Mouse (Mus musculus): ENCODE measurements around the gene Zfp462. TPM values are rescaled to one million over a fixed set of nuclear protein-coding genes. Genes with fewer than 3 reads are reported as not detected.

The Zfp462 gene
- polyA plus RNA-seq, 1 experiment: 8.4 TPM

DNA sequence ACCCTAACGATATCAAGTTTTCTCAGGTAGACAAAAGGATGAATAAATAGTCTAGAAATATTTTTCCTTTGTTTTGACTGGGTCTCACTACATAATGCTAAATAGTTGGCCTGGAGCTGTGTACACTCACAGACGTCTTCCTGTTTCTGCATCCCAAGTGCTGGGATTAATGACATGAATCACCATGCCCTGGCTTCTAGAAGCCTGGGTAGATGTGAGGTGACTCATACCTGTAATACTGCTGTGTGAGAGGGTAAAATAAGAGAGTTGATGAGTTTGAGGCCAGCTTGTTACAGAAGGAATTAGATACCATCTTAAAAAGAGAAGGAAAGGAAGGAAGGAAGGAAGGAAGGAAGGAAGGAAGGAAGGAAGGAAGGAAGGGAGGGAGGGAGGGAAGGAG lies 15.2 kb upstream of the Zfp462 start:
- no peak for DNase-seq
- Histone ChIP-seq H3K4me1 (ENCODE audit: control insufficient read depth, insufficient read depth, low read length) (no peaks in the 10 kb centered on the region), H3K4me3 (replicated peaks; ENCODE audit: extremely low read depth, low read depth, low read length) (no peak overlapping the region)
- 69% methylated on average over 2 of the region's 2 CpGs for WGBS
- no peak for TF ChIP-seq CTCF (IDR thresholded peaks at IDR 0.05; ENCODE audit: insufficient read depth, low read length)
- no peak for TF ChIP-seq POLR2A (IDR thresholded peaks at IDR 0.05; ENCODE audit: borderline replicate concordance, extremely low read depth, low read depth, low read length)

DNA sequence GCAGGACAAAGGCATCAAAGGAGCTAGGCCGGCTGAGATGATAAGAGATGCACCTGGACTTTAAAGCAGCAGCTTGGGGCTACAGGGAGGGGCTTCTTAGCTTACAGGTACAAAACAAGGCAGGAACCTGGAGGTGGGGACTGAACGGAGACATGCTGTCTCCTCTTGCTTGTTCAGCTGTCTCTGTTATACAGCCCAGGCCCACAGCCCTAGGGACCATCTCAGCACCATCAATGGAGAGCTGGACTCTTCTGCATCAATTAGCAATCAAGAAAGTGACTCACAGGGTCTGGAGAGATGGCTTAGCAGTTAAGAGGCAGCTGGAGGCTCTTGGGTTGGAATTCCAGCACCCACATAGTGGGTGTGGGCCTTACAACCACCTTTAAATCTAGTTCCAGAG lies 12.2 kb upstream of the Zfp462 start:
- H3K4me1 ChIP-seq (ENCODE audit: control insufficient read depth, insufficient read depth, low read length): no peaks in the 10 kb centered on the region
- H3K4me3 ChIP-seq (replicated peaks; ENCODE audit: extremely low read depth, low read depth, low read length): no peak overlapping the region
- WGBS: 45% methylated on average over 2 of the region's 2 CpGs
- TF ChIP-seq POLR2A (IDR thresholded peaks at IDR 0.05; ENCODE audit: borderline replicate concordance, extremely low read depth, low read depth, low read length) (no peak), CTCF (IDR thresholded peaks at IDR 0.05; ENCODE audit: insufficient read depth, low read length) (no peak)
- DNase-seq: no peak

DNA sequence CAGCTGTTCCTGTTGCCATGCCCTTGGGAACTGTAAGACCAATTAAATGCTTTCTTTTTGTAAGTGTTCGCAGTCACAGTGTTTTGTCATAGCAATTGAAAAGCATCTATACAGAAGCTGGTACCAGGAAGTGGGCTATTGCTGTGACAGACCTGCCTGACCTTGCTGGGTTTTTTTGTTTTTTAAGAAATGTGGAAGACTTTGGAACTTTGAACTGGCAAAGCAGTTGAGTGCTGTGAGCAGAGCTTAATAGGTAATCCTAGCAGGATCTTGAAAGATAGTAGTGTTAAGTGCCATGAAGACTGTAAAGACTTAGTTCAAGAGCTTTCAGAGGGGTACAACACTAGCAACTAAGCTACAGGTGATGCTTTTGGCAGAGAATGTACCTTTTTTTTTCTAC lies 7.7 kb upstream of the Zfp462 start:
- no peak for TF ChIP-seq CTCF (IDR thresholded peaks at IDR 0.05; ENCODE audit: insufficient read depth, low read length)
- no peak for TF ChIP-seq POLR2A (IDR thresholded peaks at IDR 0.05; ENCODE audit: borderline replicate concordance, extremely low read depth, low read depth, low read length)
- no peaks in the 10 kb centered on the region for H3K4me1 ChIP-seq (ENCODE audit: control insufficient read depth, insufficient read depth, low read length)
- H3K4me3 ChIP-seq (replicated peaks; ENCODE audit: extremely low read depth, low read depth, low read length): no peak overlapping the region
- DNase-seq: no peak
- WGBS: 100% methylated on average over 1 of the region's 1 CpGs

DNA sequence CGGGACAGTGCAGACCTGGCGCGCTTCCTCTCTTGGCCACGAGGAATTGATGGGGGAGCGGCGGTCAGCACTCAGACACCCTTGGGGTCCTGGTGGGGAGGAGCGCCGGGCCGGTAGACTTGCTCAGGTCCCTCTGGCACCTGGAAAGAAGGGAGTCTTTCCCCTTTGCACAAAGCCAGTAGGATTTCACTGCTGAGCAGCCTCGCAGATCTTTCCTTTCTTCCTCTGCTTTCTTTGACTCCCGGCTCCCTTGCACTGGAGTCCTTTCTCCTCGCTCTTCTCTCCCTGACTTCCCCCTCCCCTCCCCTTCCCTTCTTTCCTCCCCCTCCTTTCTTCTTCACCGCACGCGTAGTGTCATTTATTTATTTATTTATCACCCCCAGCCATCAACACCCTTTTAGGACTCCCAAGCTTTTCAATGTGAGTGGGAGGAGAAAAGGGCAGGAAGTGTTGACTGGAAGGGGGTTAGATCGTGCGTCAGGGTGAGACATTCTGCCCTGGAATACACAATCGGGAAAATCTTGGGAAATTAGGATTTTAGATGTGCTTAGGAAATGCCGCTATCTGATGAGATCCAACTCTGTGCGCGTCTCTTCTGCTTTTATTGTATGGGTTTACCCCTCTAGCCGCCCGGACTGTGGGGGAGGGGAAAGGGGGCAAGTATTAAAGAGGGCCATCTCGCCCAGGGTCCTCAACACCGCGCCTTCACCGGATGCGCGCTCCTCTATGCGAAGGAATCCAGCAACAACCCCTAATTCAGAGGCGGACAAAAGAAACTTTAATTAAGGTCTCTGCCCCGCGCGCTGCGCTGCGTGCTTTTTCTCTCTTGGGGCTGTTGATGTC lies 976 bp downstream of the Zfp462 start:
- TF ChIP-seq CTCF (IDR thresholded peaks at IDR 0.05; ENCODE audit: insufficient read depth, low read length) (no peak), POLR2A (IDR thresholded peaks at IDR 0.05; ENCODE audit: borderline replicate concordance, extremely low read depth, low read depth, low read length) (no peak)
- DNase-seq: no peak
- WGBS: under 1% methylated on average over 36 of the region's 36 CpGs
- H3K4me1 ChIP-seq (ENCODE audit: control insufficient read depth, insufficient read depth, low read length): peaks cover 4% of the 10 kb centered on the region; the same call in 1 of the 2 replicates
- H3K4me3 ChIP-seq (replicated peaks; ENCODE audit: extremely low read depth, low read depth, low read length): peak overlapping the region; percentile 59

DNA sequence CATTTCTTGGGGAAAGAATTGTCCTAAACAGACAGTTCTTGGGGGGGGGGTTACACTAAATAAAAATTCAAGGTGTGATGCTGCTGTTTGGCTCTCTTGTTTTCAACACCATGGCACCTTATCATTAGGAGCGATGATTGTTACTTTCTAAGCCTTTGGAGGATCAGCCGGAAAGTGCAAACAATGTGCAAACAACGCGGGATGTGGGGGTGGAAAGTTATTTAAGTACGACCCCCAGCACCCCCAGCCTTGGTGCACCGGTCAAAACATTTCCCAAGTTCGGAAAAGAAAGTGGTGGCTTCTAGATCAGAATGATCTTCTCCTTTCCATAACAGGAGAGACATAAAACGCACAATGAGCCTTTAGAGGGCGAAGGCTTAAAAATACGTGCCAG lies 1.8 kb downstream of the Zfp462 start:
- Histone ChIP-seq H3K4me3 (replicated peaks; ENCODE audit: extremely low read depth, low read depth, low read length) (peak overlapping the region; percentile 28), H3K4me1 (ENCODE audit: control insufficient read depth, insufficient read depth, low read length) (peaks cover 4% of the 10 kb centered on the region; the same call in 1 of the 2 replicates)
- no peak for DNase-seq
- TF ChIP-seq CTCF (IDR thresholded peaks at IDR 0.05; ENCODE audit: insufficient read depth, low read length) (no peak), POLR2A (IDR thresholded peaks at IDR 0.05; ENCODE audit: borderline replicate concordance, extremely low read depth, low read depth, low read length) (no peak)
- WGBS: under 1% methylated on average over 10 of the region's 10 CpGs

DNA sequence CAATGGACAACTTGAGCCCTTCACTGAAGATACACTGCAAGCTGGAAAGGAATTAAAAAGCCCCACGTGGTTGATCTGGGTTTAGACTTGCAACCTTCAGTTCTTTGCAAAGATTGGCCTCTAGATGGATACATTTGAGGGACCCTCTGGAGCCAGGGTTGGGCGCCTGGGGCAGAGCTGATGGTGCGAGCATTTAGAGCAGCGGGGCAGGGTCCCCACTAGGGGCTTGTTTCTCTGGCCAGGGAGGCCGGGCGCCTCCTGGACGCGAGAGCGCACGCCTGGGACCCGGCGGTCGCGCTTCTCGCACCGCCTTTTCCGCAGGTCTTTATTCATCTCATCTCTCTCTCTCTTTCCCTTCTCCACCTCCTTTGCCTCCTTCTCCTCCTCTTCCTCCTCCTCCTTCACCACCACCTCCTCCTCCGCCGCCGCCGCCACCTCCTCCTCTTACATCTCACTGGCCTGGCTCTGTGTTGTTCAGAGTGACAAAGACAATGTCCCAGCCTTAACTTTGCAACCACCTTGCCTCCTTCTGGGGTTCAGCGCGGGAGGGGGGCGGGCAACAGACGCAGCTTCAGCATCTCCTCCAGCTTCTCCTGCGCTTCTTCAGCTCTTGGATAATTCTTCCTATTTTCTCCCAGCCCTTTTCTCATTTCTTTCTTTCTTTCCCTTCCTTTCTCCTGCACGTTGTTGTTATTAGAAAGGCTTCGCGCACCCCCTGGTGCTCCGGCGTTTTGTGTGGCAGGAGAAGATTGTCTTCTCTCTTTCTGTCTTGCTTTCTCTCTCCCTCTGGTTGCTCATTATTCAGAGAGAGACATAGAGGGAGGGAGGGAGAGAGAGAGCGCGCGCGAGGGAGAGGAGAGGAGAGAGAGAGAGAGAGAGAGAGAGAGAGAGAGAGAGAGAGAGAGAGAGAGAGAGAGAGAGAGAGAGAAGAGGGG lies 2.5 kb downstream of the Zfp462 start:
- H3K4me1 ChIP-seq (ENCODE audit: control insufficient read depth, insufficient read depth, low read length): peaks cover 4% of the 10 kb centered on the region; the same call in 1 of the 2 replicates
- TF ChIP-seq CTCF (IDR thresholded peaks at IDR 0.05; ENCODE audit: insufficient read depth, low read length): no peak
- no peak for TF ChIP-seq POLR2A (IDR thresholded peaks at IDR 0.05; ENCODE audit: borderline replicate concordance, extremely low read depth, low read depth, low read length)
- WGBS: under 1% methylated on average over 31 of the region's 35 CpGs
- DNase-seq: no peak
- H3K4me3 ChIP-seq (replicated peaks; ENCODE audit: extremely low read depth, low read depth, low read length): peak overlapping the region; percentile 73

DNA sequence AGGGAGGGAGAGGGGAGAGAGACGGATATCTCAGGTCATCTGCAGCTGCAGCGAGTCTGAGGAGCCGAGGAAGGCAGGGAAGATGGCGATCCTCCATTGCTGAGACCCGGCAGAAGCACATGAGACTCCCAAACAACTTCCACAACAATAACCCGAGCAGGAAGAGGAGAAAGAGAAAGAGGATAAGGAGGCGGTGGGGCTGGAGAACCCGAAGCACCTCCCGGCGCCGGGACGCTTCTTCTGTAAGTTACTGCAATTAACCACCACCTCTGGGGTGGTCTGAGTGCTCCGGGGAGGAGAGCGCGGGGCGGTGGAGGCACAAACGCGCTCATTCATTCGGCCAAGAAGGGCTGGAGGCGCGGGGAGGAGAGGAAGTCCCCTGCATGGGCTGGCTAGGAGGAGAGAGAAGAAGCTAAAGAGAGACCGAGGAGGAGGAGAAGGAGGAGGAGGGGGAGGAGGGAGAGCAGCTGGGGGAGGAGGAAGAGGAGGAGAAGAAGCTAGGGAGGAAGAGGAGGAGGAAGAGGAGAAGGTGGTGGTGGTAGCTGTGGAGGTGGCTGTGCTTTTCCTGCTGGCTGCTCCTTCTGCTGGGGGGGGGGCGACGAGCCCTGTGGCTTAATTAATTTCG lies 3.3 kb downstream of the Zfp462 start:
- peaks cover 4% of the 10 kb centered on the region; the same call in 1 of the 2 replicates for H3K4me1 ChIP-seq (ENCODE audit: control insufficient read depth, insufficient read depth, low read length)
- TF ChIP-seq POLR2A (IDR thresholded peaks at IDR 0.05; ENCODE audit: borderline replicate concordance, extremely low read depth, low read depth, low read length) (no peak), CTCF (IDR thresholded peaks at IDR 0.05; ENCODE audit: insufficient read depth, low read length) (no peak)
- 2% methylated on average over 24 of the region's 25 CpGs for WGBS
- H3K4me3 ChIP-seq (replicated peaks; ENCODE audit: extremely low read depth, low read depth, low read length): peak overlapping the region; percentile 73
- DNase-seq: peak; percentile 51

DNA sequence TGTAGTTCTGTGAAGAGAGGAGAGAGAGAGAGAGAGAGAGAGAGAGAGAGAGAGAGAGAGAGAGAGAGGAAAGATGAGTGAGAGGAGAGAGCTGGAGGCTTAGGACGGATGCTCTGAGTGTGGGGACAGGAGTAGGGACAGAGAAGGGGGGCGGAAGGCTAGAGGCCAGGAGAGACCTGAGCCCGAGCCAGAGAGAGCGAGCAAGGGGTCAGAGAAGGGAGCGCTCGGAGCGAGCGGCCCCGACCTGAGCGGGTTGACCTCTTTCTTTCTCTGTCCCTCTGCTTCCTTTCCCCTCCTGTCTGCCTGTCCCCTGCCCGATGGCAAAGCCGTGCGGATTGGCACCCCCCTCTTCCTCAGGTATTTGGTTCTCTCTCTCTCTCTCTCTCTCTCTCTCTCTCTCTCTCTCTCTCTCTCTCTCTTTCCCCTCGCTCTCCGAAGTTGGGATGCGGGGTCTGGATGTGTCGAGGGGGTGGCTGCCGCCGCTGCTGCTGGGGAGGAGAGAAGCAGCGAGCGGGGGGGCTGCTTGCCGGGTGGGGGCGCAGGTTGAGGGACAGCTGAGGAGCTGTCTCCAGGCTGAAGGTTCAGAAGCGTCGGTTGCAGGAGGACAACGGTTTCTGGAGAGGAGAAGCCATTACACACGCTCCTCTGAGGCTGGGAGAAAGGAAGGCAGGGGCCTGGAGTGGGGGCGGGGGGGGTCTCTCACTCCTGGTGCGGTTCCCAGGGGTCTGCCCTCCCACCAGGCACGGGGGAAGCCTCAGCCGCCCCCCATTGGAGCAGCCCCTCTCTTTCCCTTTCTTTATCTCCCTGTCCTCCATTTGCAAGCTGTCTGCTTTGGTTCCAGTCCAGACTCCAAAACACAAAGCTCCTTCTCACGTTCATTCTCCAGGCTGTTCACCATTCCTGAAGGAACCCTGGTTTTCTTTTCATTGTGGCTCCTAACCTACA lies 4.0 kb downstream of the Zfp462 start:
- DNase-seq: no peak
- Histone ChIP-seq H3K4me3 (replicated peaks; ENCODE audit: extremely low read depth, low read depth, low read length) (peak overlapping the region; percentile 73), H3K4me1 (ENCODE audit: control insufficient read depth, insufficient read depth, low read length) (peaks cover 6% of the 10 kb centered on the region)
- under 1% methylated on average over 30 of the region's 32 CpGs for WGBS
- TF ChIP-seq CTCF (IDR thresholded peaks at IDR 0.05; ENCODE audit: insufficient read depth, low read length): no peak
- no peak for TF ChIP-seq POLR2A (IDR thresholded peaks at IDR 0.05; ENCODE audit: borderline replicate concordance, extremely low read depth, low read depth, low read length)

All from lung, adult 2 months (tissue).